Mouse (Mus musculus): ENCODE measurements at regions not wholly inside any gene's neighbourhood (a gene's known extent, or its start where the extent isn't known, plus 50 kb on each side); places are given as distances from the start of the nearest gene placed in this dataset.

- no peak for DNase-seq (ENCODE audit: low spot score)
Observed at GRCm38 (mm10) chrX:42431851-42432635, 57.4 kb upstream of the Tex13c2 start.

Measured in layer of hippocampus, adult 11-12 months (tissue).